Mouse (Mus musculus) ES-Bruce4 (cell line): ENCODE measurements around the gene Cnn2. TPM values are rescaled to one million over a fixed set of nuclear protein-coding genes. Genes with fewer than 3 reads are reported as not detected.
A peak's percentile ranks its signal among the peaks of the same experiment; 100 is the strongest.

Experiments
- H3K27ac ChIP-seq: 2 replicates; pipeline ENCODE4 v1.5.1; 2012; ENCODE audit warnings: low read length, inconsistent platforms; ENCODE audit not compliant: insufficient read depth
- H3K27me3 ChIP-seq: 2 replicates; pipeline ENCODE4 v1.6.1; 2012; ENCODE audit warnings: mild to moderate bottlenecking, low read length, inconsistent platforms; ENCODE audit not compliant: control insufficient read depth, poor library complexity, insufficient read depth, severe bottlenecking
- H3K36me3 ChIP-seq: 2 replicates; pipeline ENCODE4 v1.6.1; 2012; ENCODE audit warnings: inconsistent platforms, mild to moderate bottlenecking, low read length, moderate library complexity; ENCODE audit not compliant: control insufficient read depth, poor library complexity, insufficient read depth, severe bottlenecking
- H3K4me1 ChIP-seq: one replicate; pipeline ENCODE4 v1.8.1; 2011; ENCODE audit warnings: low read length; ENCODE audit not compliant: control insufficient read depth, insufficient read depth
- H3K4me3 ChIP-seq: 2 replicates; pipeline ENCODE4 v1.5.1; 2011; ENCODE audit warnings: low read depth, mild to moderate bottlenecking, low read length
- H3K9ac ChIP-seq: 2 replicates; pipeline ENCODE4 v1.6.1; 2012; ENCODE audit warnings: low read depth, mild to moderate bottlenecking, inconsistent platforms; ENCODE audit not compliant: poor library complexity, severe bottlenecking
- H3K9me3 ChIP-seq: replicated peaks from 2 replicates; pipeline ENCODE4 v1.6.1; 2012; ENCODE audit warnings: mild to moderate bottlenecking, low read length, inconsistent platforms; ENCODE audit not compliant: control insufficient read depth, poor library complexity, insufficient read depth, severe bottlenecking
- CTCF ChIP-seq: IDR thresholded peaks from one replicate; pipeline ENCODE4 v1.8.1; 2011; ENCODE audit warnings: low read depth, low read length
- EP300 ChIP-seq: IDR thresholded peaks from 2 replicates; pipeline ENCODE4 v1.6.1; 2011; ENCODE audit warnings: low read depth, low read length; ENCODE audit not compliant: insufficient read depth
- POLR2A ChIP-seq: IDR thresholded peaks from one replicate; pipeline ENCODE4 v1.8.1; 2011; ENCODE audit warnings: low read length; ENCODE audit not compliant: insufficient read depth
- polyA plus RNA-seq: library from polyadenylated mRNA; stranded (reverse); fragments of >200 nt; gene quantifications from 2 replicates; pipeline ENCODE4 v1.2.4, GENCODE M21; 2011; ENCODE audit warnings: low read depth; ENCODE audit not compliant: missing spikeins, insufficient read depth, insufficient read length

The Cnn2 gene
- polyA plus RNA-seq, 1 experiment, result 156 TPM

- Histone ChIP-seq H3K36me3 (no peaks in the 10 kb centered on the region), H3K4me3 (0 out of 2 replicates have a peak overlapping the region, but pooled peaks have one; percentile 0), H3K27me3 (no peaks in the 10 kb centered on the region), H3K27ac (no peak overlapping the region), H3K9me3 (no peaks in the 10 kb centered on the region), H3K9ac (no peak overlapping the region), H3K4me1 (peaks cover 4% of the 10 kb centered on the region)
- TF ChIP-seq EP300 (no peak), POLR2A (no peak), CTCF (no peak)
Measured at GRCm38 (mm10) chr10:79989870-79990269, 1.5 kb downstream of the Cnn2 start.

GRCm38 (mm10) chr10:79991099-79991498, 2.7 kb downstream of the Cnn2 start:
- Histone ChIP-seq H3K4me1 (peaks cover 4% of the 10 kb centered on the region), H3K9ac (no peak overlapping the region), H3K27ac (no peak overlapping the region), H3K9me3 (no peaks in the 10 kb centered on the region), H3K27me3 (no peaks in the 10 kb centered on the region), H3K4me3 (no peak overlapping the region), H3K36me3 (no peaks in the 10 kb centered on the region)
- no peak for TF ChIP-seq EP300
- TF ChIP-seq POLR2A, result no peak
- no peak for TF ChIP-seq CTCF

- Histone ChIP-seq H3K4me3 (no peak overlapping the region), H3K9me3 (no peaks in the 10 kb centered on the region), H3K36me3 (no peaks in the 10 kb centered on the region), H3K4me1 (peaks cover 4% of the 10 kb centered on the region), H3K9ac (no peak overlapping the region), H3K27me3 (no peaks in the 10 kb centered on the region), H3K27ac (no peak overlapping the region)
- TF ChIP-seq EP300 (no peak), CTCF (peak; percentile 71)
Measured at GRCm38 (mm10) chr10:79991548-79991947, 3.2 kb downstream of the Cnn2 start.

DNA sequence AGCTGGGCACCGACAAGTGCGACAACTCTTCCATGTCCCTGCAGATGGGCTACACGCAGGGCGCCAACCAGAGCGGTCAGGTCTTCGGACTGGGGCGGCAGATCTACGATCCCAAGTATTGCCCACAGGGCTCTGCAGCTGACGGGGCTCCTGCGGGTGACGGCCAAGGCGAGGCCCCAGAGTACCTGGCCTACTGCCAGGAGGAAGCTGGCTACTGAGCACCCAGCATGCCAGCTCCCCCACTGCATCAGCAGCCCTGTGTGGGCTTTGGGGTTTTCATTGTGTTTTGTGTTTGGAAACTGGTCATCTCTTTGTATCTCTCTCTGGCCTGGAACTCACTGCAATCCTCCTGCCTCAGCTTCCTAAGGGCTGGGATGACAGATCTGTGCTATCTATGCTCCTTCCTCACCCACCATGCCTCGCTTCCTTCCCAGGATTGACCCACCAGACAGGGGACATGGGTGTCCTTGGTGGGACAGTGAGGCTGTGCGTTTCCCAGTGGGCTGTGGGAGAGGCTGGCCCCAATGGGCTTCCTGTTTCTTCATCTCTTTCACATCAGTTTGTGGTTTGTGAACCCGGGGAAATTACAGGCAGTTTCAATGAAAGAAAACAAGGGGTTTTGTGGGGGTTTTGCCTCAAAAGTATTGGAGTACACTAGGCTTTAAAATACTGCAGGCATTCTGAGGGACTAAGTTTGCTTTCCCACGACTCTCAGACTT, 6.2 kb downstream of the Cnn2 start:
- H3K4me3 ChIP-seq, result no peak overlapping the region
- no peaks in the 10 kb centered on the region for H3K36me3 ChIP-seq
- H3K4me1 ChIP-seq, result peaks cover 3% of the 10 kb centered on the region
- no peak overlapping the region for H3K27ac ChIP-seq
- TF ChIP-seq CTCF (no peak), POLR2A (no peak), EP300 (no peak)
- no peak overlapping the region for H3K9ac ChIP-seq
- no peaks in the 10 kb centered on the region for H3K9me3 ChIP-seq
- no peaks in the 10 kb centered on the region for H3K27me3 ChIP-seq

DNA sequence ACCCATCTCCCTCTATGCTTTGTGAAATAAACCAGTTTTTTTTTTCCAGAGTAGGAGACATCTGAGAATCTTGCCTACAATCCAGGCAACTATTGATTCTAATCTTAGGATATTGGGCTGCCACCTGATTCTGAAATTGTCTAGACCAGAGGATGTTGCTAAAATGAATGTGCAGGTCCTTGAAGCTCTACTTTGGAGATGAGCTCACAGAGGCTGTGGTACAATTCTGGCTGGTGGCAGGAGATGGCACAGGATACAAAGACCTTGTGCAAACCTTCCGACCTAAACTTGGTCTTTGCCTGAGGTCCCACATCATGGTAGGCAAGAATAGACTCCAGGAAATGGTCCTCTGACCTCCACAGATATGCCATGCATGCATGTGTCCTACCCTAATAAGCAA, 7.3 kb downstream of the Cnn2 start:
- Histone ChIP-seq H3K9ac (no peak overlapping the region), H3K9me3 (no peaks in the 10 kb centered on the region), H3K27ac (no peak overlapping the region), H3K27me3 (no peaks in the 10 kb centered on the region), H3K4me1 (peaks cover 3% of the 10 kb centered on the region), H3K36me3 (no peaks in the 10 kb centered on the region), H3K4me3 (no peak overlapping the region)
- no peak for TF ChIP-seq POLR2A
- no peak for TF ChIP-seq EP300
- TF ChIP-seq CTCF, result no peak

- H3K9me3 ChIP-seq, result no peaks in the 10 kb centered on the region
- no peaks in the 10 kb centered on the region for H3K4me1 ChIP-seq
- no peaks in the 10 kb centered on the region for H3K36me3 ChIP-seq
- no peaks in the 10 kb centered on the region for H3K27me3 ChIP-seq
- peak within 1 kb of the TSS; percentile 75 for H3K9ac ChIP-seq
- H3K27ac ChIP-seq, result no peak within 1 kb of the TSS
- TF ChIP-seq CTCF (no peak), POLR2A (peak; percentile 5)
- peak within 1 kb of the TSS; percentile 96 for H3K4me3 ChIP-seq
Measured at GRCm38 (mm10) chr10:79996272-79997033, 8.1 kb downstream of the Cnn2 start, which contains the start of gene Abca7. TSS of gene Abca7 (plus strand) at chr10:79996494.
